ENCODE assay signal across 8 mouse cellular contexts in genomic region chr2:92184077-92184921, GRCm38 (mm10).
DNase-seq lines count a peak whose midpoint lies in the region; ATAC-seq lines count a peak whose summit lies in the region.

No protein-coding gene starts in this region.

- peak; percentile 65 for ATAC-seq in hindbrain, embryonic 13.5 days (ENCODE audit: low FRiP score)

- H3K9ac ChIP-seq in hindbrain, embryonic 13.5 days = peak overlapping the region; percentile 90

- H3K4me2 ChIP-seq in hindbrain, embryonic 13.5 days = peak overlapping the region; percentile 84

- H3K36me3 ChIP-seq in hindbrain, embryonic 13.5 days = no peaks in the 10 kb centered on the region

- peaks cover 34% of the 10 kb centered on the region for H3K4me1 ChIP-seq in hindbrain, embryonic 13.5 days (replicated peaks)

- peak overlapping the region; percentile 74 for H3K4me3 ChIP-seq in hindbrain, embryonic 13.5 days

- under 1% methylated on average over 18 of the region's 19 CpGs for WGBS in hindbrain, embryonic 13.5 days

- peak overlapping the region; percentile 99 for H3K27ac ChIP-seq in hindbrain, embryonic 13.5 days

- H3K27me3 ChIP-seq in hindbrain, embryonic 13.5 days = no peaks in the 10 kb centered on the region

- peak; percentile 74 for DNase-seq in MN1 (ENCODE audit: low spot score)
- peak; percentile 83 for DNase-seq in cerebellum, adult 9-11 months
- DNase-seq in frontal cortex, postnatal 10 days (ENCODE audit: low spot score in 2 of 2) = peak; percentile 51 to 54
- DNase-seq in left cerebral cortex, adult 18-20 months (ENCODE audit: low spot score in 2 of 2) = peak; percentile 57 to 60
- DNase-seq in lung, postnatal 36 days = peak; percentile 51
- peak; percentile 59 to 63 for DNase-seq in right cerebral cortex, adult 2 months (ENCODE audit: low spot score in 2 of 2)
- DNase-seq in urinary bladder, postnatal 36 days (ENCODE audit: low spot score in 2 of 2) = peak; percentile 50 to 58

- no peaks in the 10 kb centered on the region for H3K9me3 ChIP-seq in hindbrain, embryonic 13.5 days

Comparison
In these comparisons a context has a peak if more than half of its experiments do, and no peak if none do; other contexts are left out.
1. Peak in every context shown above with its lines: DNase-seq, ATAC-seq, H3K4me3 ChIP-seq and H3K27ac ChIP-seq.